Mouse (Mus musculus): ENCODE results near the gene Aqp11.
A peak's percentile ranks its signal among the peaks of the same experiment; 100 is the strongest.

Aqp11 gene

DNA sequence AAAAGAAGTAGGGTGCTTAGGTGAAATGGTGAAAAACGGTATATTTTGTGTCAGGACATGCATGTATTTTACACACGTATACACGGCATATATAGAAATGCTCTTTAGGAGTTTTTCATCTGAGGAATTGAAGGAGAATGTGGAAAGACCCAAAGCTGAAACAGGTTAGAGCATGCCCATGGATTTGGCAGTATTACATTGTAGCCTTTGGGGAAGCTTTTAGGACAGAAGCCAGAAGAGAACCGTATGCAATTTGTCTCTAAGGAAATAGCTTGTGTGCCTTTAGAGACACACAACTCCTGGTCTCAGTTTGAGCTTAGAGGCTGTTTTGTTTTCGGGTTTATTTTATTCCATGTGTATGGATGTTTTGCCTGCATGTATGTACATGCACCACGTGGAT, 37.0 kb downstream of the Aqp11 start:
- DNase-seq, result no peak

DNA sequence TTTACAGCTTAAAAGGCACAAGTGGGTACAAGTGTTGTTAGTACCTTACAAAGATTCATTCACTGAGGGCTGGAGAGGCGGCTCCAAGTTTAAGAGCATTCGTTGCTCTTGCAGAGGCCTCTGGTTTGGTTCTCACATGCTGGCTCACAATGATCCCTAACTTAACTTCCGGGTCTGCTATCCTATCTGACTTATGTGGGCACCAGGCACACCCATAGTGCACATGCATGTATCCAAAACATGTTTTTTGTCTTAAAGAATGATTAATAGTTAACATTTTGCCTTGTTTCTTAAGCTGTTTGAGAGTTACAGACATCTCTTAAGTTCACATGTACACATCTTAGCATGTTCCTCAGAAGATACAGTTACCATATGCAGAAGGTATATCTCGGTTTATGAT, 37.9 kb downstream of the Aqp11 start:
- no peak for DNase-seq

DNA sequence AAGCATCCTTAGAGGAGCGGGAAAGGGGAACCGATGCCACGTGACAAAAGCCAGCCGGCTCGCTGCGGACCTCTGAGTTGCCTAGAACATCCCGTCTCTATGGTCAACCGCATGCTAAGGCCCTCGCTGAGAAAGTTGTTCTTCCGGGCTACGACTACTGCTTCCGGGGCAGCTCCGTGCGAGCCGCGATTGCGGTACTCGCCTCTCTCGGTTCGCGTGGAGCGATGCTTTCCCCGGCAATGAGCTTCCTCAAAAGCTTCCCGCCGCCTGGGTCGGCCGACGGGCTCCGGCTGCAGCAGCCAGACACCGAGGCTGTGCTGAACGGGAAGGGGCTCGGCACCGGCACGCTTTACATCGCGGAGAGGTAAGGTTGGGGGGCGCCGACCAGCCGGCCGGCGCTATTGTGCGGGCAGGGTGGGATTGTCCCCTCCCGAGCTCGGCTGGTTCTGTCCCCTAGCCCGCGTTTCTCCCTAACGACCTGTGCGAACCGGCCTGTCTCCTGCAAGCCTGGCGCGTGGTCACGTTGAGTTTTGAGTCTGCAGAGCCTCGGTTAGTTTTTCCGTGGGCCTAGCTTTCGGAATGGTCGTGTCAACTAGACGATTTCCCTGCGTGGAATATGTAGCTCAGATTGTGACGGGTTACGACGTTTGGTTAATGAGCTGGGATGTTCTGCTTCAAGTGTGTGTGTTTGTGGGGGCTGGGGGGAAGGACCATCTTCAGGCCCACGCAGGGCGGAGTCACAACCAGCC, 41.4 kb downstream of the Aqp11 start, which contains the start of gene Clns1a:
TSS of gene Clns1a (plus strand) at position 129 of the 749 bp plus-strand sequence.
- DNase-seq, result peak; percentile 92

DNA sequence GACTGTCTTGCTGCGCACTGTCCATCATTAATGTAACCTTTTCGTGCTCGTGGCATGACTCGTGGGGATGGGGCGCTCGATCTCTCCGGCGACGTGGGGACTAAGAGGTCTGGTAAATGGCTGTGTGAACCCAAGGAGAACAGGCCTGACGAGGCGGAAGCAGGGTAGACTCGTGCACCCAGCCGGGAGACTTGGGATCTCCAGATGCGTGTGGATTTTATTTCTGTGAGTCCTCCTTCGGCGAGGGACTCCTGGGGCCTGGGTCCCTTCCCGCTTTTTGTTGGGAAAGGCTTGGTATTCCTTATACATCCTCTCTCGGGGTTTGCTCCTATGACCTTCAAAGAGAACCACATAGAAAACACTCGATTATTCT, 42.0 kb downstream of the Aqp11 start:
- peak; percentile 39 for DNase-seq

DNA sequence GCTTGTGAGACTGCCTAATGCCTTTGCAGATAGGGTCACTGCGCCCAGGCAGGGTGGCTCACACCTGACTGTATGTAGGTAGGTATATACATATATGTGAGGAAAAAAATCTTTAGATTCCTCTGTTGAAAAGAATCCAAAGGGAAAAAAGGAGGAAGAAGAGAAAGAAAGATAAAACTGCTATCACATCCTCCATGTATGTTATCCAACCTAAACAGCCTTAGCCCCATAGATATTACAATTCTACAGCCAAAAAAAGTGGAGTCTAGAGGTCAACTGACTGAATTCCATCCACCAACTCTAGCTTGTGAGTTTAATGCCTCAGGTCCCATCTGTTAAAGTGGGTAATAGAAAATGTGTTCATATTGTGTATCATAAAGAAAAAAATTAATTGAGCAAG, 42.6 kb downstream of the Aqp11 start:
- no peak for DNase-seq

DNA sequence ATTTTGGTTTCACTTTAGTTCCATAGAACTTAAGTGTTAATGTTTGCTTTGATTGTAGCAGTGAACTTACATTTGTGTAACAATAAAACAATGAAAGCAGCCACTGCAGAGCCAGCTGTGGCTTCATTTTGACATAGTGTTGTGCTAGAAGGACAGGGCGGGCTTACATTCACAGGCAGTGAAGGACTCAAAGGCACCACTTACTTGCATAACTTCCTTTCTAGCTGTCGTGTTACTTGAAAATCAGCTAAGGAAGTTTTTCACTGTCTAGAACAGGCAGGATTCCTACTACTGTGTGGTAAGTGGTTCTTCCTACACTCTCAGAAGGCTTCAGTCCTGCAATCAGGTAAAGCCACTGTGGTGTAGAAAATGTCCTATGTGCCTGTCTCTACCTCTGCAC, 50.3 kb downstream of the Aqp11 start:
- no peak for DNase-seq

DNA sequence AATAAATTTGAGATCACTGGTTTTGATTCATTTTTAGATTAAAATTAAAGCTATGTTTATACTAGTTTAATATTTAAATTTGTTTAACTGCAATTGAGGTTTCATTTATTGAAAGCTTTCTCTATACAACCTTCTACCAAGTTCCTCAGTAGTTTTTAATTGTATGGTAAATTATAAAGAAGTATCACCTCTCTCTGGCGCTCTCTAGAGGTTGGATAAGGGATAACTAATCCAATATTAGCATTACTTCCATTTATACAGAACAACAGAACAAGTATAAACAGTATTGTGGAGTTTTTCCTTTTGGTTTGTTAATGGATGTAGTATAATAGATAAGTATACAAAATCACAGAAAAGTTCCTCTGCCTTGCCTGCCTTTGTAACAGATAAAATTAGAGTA, 58.9 kb downstream of the Aqp11 start:
- DNase-seq, result no peak
